Mouse (Mus musculus) hindbrain, embryonic 11.5 days (tissue): ENCODE measurements around the gene Exosc2. TPM values are rescaled to one million over a fixed set of nuclear protein-coding genes. Genes with fewer than 3 reads are reported as not detected.
A peak's percentile ranks its signal among the peaks of the same experiment; 100 is the strongest.

ENCODE experiments used
- ATAC-seq: fragments of 200-750 bp; cut with Nextera tagmentation; 2 replicates; pipeline ENCODE4 v1.8.0; 2017; ENCODE audit warnings: mild to moderate bottlenecking, moderate TSS enrichment, moderate library complexity; ENCODE audit not compliant: low FRiP score
- DNase-seq: peaks from one replicate; pipeline ENCODE4 v3.0.0-alpha.2; 2015; ENCODE audit warnings: low spot score
- H3K27ac ChIP-seq: fragments of 300-500 bp; sonication (generic); 2 replicates; pipeline ENCODE4 v1.5.1; 2014; ENCODE audit warnings: mild to moderate bottlenecking, low read depth, low read length
- H3K27me3 ChIP-seq: fragments of 300-500 bp; sonication (generic); 2 replicates; pipeline ENCODE4 v1.6.1; 2014; ENCODE audit warnings: mild to moderate bottlenecking, low read length, moderate library complexity, mixed read lengths; ENCODE audit not compliant: control insufficient read depth, insufficient read depth
- H3K36me3 ChIP-seq: fragments of 300-500 bp; sonication (generic); 2 replicates; pipeline ENCODE4 v1.6.1; 2014; ENCODE audit warnings: mild to moderate bottlenecking, low read length, moderate library complexity, mixed read lengths; ENCODE audit not compliant: control insufficient read depth, insufficient read depth
- H3K4me1 ChIP-seq: fragments of 300-500 bp; sonication (generic); replicated peaks from 2 replicates; pipeline ENCODE4 v1.6.1; 2014; ENCODE audit warnings: low read length, mixed read lengths; ENCODE audit not compliant: control insufficient read depth, insufficient read depth
- H3K4me2 ChIP-seq: fragments of 300-500 bp; sonication (generic); replicated peaks from 2 replicates; pipeline ENCODE4 v1.6.1; 2014; ENCODE audit warnings: mild to moderate bottlenecking, low read depth, low read length
- H3K4me3 ChIP-seq: fragments of 300-500 bp; sonication (generic); 2 replicates; pipeline ENCODE4 v1.5.1; 2014; ENCODE audit warnings: low read depth, low read length
- H3K9ac ChIP-seq: fragments of 300-500 bp; sonication (generic); 2 replicates; pipeline ENCODE4 v1.6.1; 2014; ENCODE audit warnings: low read depth, low read length
- H3K9me3 ChIP-seq: fragments of 300-500 bp; sonication (generic); 2 replicates; pipeline ENCODE4 v1.6.1; 2016; ENCODE audit warnings: low read length; ENCODE audit not compliant: control insufficient read depth
- WGBS: fragments of 180-500 bp; shearing (Covaris S2); extraction: QIAGEN DNeasy Blood & Tissue Kit; methylation state at CpG from one replicate; pipeline ENCODE4 v1.1.7; 2014; 5-methylcytosine and 5-hydroxymethylcytosine counted together
- polyA plus RNA-seq: library from polyadenylated mRNA; unstranded; fragments of >200 nt; fragmentation: Nextera tagmentation; extraction: Ambion mirVana; gene quantifications from 2 replicates; pipeline ENCODE4 v1.2.1, GENCODE M21; 2014

Gene Exosc2
- polyA plus RNA-seq, 1 experiment from 2014 or later = 50.8 TPM

DNA sequence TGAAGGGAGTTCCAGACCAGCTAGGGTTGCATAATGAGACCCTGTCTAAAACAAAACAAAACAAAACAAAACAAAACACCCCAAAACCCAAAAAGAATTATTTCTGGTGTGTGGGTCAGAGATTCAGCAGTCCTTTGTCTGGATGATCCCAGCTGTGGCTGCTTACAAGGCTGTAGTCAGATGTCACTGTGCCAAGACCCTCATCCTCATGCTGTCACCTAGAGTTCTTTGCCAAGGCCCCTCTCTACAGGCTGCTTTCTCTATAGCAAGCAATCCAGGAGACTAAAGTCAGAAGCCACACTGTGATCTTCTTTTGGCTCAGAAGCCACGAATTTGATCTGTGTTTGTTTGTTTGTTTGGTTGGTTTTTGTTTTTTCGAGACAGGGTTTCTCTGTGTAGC is 42.2 kb downstream of the Exosc2 start:
- WGBS = 81% methylated on average over 2 of the region's 2 CpGs

DNA sequence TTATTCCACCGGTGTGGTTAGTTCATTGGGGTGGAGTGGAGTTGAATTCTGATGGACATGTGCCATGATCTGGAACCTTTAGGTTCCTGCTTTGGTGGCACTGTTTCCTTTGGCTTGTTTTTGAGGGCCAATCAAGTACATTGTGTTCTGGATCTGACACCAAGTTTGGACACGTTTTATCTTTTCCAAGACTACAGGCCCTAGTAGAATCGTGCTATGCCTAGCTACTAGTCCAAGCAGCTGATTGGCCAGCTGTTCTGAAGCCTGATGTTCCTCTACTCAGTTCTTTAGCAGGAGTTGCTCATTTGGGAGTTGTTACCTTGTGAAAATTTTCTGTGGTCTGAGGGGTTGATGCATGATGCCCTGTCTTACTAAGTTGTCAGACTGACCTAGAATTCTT is 43.3 kb downstream of the Exosc2 start:
- Histone ChIP-seq H3K4me1 (no peaks in the 10 kb centered on the region), H3K4me2 (no peak overlapping the region), H3K36me3 (no peaks in the 10 kb centered on the region), H3K9ac (no peak overlapping the region), H3K4me3 (no peak overlapping the region), H3K27me3 (no peaks in the 10 kb centered on the region), H3K9me3 (no peaks in the 10 kb centered on the region), H3K27ac (no peak overlapping the region)
- WGBS = 91% methylated on average over 3 of the region's 3 CpGs
- ATAC-seq (no peak), DNase-seq (no peak)

More for the DNA sequence above, 42.2 kb downstream of the Exosc2 start:
- Histone ChIP-seq H3K9ac (no peak overlapping the region), H3K27ac (no peak overlapping the region), H3K4me1 (no peaks in the 10 kb centered on the region), H3K9me3 (no peaks in the 10 kb centered on the region), H3K4me2 (no peak overlapping the region), H3K36me3 (no peaks in the 10 kb centered on the region), H3K4me3 (no peak overlapping the region), H3K27me3 (no peaks in the 10 kb centered on the region)
- ATAC-seq = no peak
- no peak for DNase-seq

DNA sequence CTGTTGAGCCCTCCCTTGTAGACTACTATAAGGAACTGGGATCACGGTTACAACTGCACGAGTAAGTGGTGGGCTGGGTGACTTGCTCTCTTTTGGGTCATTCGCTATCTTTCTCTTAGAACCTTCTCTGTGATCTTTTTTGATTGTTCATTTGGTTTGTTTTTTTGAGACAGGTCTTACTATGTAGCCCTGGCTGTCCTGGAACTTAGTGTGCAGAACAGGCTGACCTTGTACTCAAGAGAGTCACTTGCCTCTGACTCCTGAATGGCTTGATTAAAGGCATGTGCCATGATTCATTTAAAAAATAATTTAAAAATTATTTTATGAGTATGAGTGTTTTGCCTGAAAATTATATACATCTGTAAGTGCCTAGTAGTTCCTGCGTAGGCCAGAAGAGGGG is 44.3 kb downstream of the Exosc2 start:
- Histone ChIP-seq H3K27me3 (no peaks in the 10 kb centered on the region), H3K9ac (no peak overlapping the region), H3K4me2 (no peak overlapping the region), H3K4me3 (no peak overlapping the region), H3K27ac (no peak overlapping the region), H3K36me3 (no peaks in the 10 kb centered on the region), H3K9me3 (no peaks in the 10 kb centered on the region), H3K4me1 (no peaks in the 10 kb centered on the region)
- DNase-seq = no peak
- ATAC-seq = no peak
- WGBS = 97% methylated on average over 4 of the region's 4 CpGs

DNA sequence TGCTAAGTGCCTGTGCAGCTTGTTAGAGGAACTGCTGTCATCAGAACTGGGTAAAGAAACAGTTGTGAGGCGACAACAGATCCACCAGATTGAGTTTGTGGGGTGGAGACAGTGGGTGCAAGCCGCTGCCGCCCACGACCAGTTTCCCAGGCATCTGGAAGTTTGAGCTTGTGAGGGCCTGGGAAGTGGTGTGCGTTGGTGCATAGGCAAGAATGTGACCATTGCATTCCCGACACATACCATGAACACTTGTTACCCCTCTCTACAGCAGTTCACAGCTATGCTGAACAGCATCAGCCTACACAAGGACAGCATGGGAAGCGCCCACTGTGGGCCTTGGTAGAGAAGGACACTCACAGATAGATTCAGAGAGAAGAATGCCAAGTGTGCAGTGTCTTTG is 45.5 kb downstream of the Exosc2 start:
- H3K36me3 ChIP-seq = no peaks in the 10 kb centered on the region

DNA sequence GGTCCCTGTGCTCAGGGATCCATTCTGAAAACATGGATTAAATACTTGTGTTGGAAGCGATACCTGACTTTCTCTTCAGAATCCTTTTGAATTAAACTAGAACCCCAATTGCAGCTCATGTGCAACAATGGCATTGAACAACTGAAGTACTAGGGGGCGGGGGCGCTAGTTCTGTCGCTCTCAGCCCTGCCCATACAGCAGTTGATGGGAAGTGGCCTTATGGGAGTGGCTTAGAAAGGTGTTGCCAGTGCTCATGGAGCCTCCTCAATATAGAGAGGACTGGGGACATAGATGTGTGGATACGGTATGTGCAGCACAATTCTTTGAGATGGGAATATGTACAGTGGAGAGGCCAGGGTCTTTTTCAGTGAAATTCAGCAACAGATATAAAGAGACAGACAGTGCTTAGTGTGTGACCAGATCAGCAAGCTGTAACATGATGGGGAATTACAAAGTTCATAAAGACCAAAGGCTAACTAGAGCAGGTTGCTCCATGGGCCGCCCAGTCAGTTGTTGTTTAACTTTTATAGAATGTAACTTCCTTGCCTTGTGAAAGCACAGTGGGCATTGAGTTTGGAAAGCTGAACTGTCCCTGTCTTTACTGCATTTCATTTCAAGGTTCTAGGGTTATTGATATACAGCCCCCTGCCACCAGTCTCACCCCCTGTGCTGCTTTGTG is 48.8 kb downstream of the Exosc2 start:
- Histone ChIP-seq H3K36me3 (no peaks in the 10 kb centered on the region), H3K9me3 (no peaks in the 10 kb centered on the region), H3K27me3 (no peaks in the 10 kb centered on the region), H3K9ac (no peak overlapping the region), H3K4me2 (no peak overlapping the region), H3K27ac (no peak overlapping the region), H3K4me1 (no peaks in the 10 kb centered on the region), H3K4me3 (no peak overlapping the region)
- no peak for DNase-seq
- WGBS = 85% methylated on average over 6 of the region's 6 CpGs
- ATAC-seq = no peak

More for the DNA sequence above, 45.5 kb downstream of the Exosc2 start:
- no peaks in the 10 kb centered on the region for H3K27me3 ChIP-seq
- no peak for ATAC-seq
- no peak overlapping the region for H3K4me2 ChIP-seq
- no peaks in the 10 kb centered on the region for H3K9me3 ChIP-seq
- H3K27ac ChIP-seq = no peak overlapping the region
- no peak overlapping the region for H3K4me3 ChIP-seq
- H3K4me1 ChIP-seq = no peaks in the 10 kb centered on the region
- WGBS = 87% methylated on average over 7 of the region's 7 CpGs
- no peak for DNase-seq
- H3K9ac ChIP-seq = no peak overlapping the region

DNA sequence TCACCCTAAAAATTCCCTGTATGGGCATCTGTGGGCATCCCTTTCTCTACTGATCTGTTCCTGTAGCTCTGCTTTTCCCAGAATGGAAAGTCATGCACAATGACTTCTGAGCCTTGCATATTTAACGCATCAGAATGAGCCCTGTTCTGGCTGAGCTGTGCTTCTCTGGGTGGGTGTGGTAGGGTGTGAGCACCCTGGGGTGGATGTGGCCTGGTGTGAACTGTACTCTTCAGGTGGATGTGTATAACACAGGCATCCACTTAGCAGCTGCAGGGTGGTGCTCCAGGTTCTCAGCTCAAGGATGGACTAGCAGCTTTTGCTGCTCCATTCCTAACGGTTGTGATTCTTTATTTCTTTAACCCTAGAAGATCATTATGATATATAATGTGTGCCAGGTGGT is 49.4 kb downstream of the Exosc2 start:
- no peaks in the 10 kb centered on the region for H3K9me3 ChIP-seq
- no peaks in the 10 kb centered on the region for H3K36me3 ChIP-seq
- no peak overlapping the region for H3K9ac ChIP-seq
- no peak overlapping the region for H3K27ac ChIP-seq
- DNase-seq = no peak
- 83% methylated on average over 2 of the region's 2 CpGs for WGBS
- H3K27me3 ChIP-seq = no peaks in the 10 kb centered on the region
- H3K4me2 ChIP-seq = no peak overlapping the region
- H3K4me1 ChIP-seq = no peaks in the 10 kb centered on the region
- no peak overlapping the region for H3K4me3 ChIP-seq
- no peak for ATAC-seq

DNA sequence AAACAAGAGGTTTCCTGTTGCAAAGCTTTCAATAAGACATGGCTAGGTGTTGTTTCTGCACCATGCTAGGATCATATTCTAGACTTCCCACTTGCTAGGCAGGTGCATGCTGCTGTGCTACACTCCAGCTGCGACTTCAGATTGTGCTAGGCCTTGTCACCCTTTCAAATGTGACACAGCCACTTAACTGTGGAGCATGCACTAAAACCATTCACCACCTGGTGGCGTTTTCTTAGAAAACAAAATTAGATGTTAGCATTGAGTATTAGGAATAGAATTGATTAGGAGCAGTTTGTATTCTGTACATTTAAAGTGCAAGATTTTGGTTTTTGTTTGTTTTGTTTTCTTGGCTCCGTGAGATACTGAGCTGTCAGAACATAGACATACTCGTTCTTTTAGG is 50.3 kb downstream of the Exosc2 start:
- no peak for ATAC-seq
- H3K27ac ChIP-seq = no peak overlapping the region
- no peak overlapping the region for H3K4me3 ChIP-seq
- 69% methylated on average over 4 of the region's 4 CpGs for WGBS
- H3K4me1 ChIP-seq = no peaks in the 10 kb centered on the region
- no peaks in the 10 kb centered on the region for H3K9me3 ChIP-seq
- peak; percentile 44 for DNase-seq
- no peaks in the 10 kb centered on the region for H3K36me3 ChIP-seq
- no peaks in the 10 kb centered on the region for H3K27me3 ChIP-seq
- no peak overlapping the region for H3K4me2 ChIP-seq
- no peak overlapping the region for H3K9ac ChIP-seq

DNA sequence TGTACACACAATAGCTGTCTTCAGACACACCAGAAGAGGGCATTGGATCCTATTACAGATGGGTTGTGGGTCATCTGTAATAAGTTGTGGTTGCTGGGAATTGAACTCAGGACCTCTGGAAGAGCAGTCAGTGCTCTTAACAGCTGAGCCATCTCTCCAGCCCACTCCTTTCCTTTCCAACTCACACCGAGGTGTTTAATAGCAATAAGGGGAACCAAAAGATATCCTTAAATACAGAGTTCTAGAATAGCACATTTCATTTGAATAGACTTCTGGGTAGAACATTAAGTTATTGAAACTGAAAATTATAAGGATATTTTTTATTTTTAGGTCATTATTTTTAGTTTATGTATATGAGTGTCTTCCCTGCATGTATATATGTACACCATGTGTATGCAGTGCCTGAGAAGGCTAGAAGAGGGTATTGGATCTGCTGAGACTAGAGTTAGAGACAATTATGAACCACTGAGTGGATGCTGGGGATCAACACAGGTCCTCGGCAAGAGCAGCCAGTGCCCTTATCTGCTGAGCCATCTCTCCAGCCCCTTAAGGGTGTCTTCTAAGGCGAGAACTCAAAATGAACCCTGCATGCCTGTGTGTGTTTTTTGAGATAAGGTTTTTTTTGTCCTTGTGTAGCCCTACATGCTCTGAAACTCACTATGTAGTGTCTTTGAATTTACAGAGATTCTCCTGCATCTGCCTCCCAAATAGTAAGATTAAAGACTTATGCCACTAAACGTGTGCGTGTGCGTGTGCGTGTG is 54.4 kb downstream of the Exosc2 start:
- Histone ChIP-seq H3K9me3 (no peaks in the 10 kb centered on the region), H3K4me1 (no peaks in the 10 kb centered on the region), H3K4me3 (no peak overlapping the region), H3K36me3 (no peaks in the 10 kb centered on the region), H3K27ac (no peak overlapping the region), H3K27me3 (no peaks in the 10 kb centered on the region), H3K9ac (no peak overlapping the region), H3K4me2 (no peak overlapping the region)
- DNase-seq (no peak), ATAC-seq (no peak)
- 95% methylated on average over 7 of the region's 7 CpGs for WGBS
